In the genomic region with DNA sequence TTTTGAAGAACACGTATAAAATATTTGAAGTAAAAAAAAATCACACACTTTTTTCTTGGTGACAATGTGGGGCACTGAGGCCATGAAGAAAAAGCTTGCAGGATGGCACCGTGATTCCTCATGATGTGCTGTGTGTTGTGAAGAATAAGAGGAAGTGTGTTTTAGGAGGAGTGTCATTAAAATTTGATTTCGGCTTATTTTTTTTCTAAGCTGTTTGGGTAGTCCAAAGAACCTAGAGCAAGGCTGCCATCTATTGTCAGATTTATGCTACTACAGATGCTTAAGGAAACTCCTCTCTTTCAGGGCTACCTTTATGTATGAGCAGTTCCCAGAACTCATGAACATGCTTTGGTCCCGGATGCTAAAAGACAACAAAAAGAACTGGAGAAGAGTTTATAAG, we compare ENCODE assay signal across 8 mouse cellular contexts. TPM values are rescaled to one million over a fixed set of nuclear protein-coding genes. Genes with fewer than 3 reads are reported as not detected.
A peak's percentile ranks its signal among the peaks of the same experiment; 100 is the strongest.
DNase-seq lines count a peak whose midpoint lies in the region; TF ChIP-seq lines count a peak whose summit lies in the region.

No protein-coding gene starts in this region.

- DNase-seq in cerebellum, adult 8-10 months, result peak; percentile 17
- no peak for DNase-seq in cerebellum, adult 11 months
- peak; percentile 51 to 63 for DNase-seq in left cerebral cortex, postnatal 14 days (ENCODE audit: low spot score in 2 of 2)
- DNase-seq in left cerebral cortex, adult 8-10 months (ENCODE audit: low spot score in 2 of 2), result no peak
- peak; percentile 74 for DNase-seq in brain, embryonic 14.5 days (ENCODE audit: low read depth)
- DNase-seq in lung, postnatal 25 days (ENCODE audit: low spot score), result peak; percentile 54
- no peak for DNase-seq in urinary bladder, postnatal 10 days (ENCODE audit: low spot score)
- DNase-seq in urinary bladder, postnatal 36 days (ENCODE audit: low spot score in 2 of 2), result no peak

- intact Hi-C loops in left cerebral cortex, postnatal 14 days (cut with DNase I), result loop anchor here (2.0 to 10.0 kb wide), 3 partner anchors 89 to 1273 kb away; no protein-coding TSS in a partner anchor

- TF ChIP-seq POLR2A in brain, embryonic 14.5 days (IDR thresholded peaks at IDR 0.05; ENCODE audit: borderline replicate concordance, extremely low read depth, insufficient read depth, insufficient read length, poor library complexity, severe bottlenecking), result no peak

- peak; percentile 30; the same call in 1 of the 2 replicates for TF ChIP-seq CTCF in brain, embryonic 14.5 days (IDR thresholded peaks at IDR 0.05; ENCODE audit: borderline replicate concordance, extremely low read depth, insufficient read depth, insufficient read length)

RNA-seq across cellular contexts. Expression of gene Clint1, which starts 32.2 kb away (rescaled TPM):
- total RNA-seq in left cerebral cortex, postnatal 14 days (2021), result 10 to 100 TPM; 46.1 to 49.2 TPM
- total RNA-seq in left cerebral cortex, adult 8-10 months (2022), result 10 to 100 TPM; 47.4 to 51.5 (median 48.0) TPM
- 53.5 and 59.4 TPM in 2 replicates for polyA plus RNA-seq in brain, embryonic 14.5 days (2012; rRNA removed)

Comparison
In these comparisons a context has a peak if more than half of its experiments do, and no peak if none do; other contexts are left out.
1. DNase-seq: peak in cerebellum, adult 8-10 months (single experiment), left cerebral cortex, postnatal 14 days (2 of 2), brain, embryonic 14.5 days (single experiment) and lung, postnatal 25 days (single experiment); none in cerebellum, adult 11 months (single experiment), left cerebral cortex, adult 8-10 months (0 of 2), urinary bladder, postnatal 10 days (single experiment) and urinary bladder, postnatal 36 days (0 of 2).